Mouse (Mus musculus): ENCODE measurements around the gene Gm12248. TPM values are rescaled to one million over a fixed set of nuclear protein-coding genes. Genes with fewer than 3 reads are reported as not detected.
"Not testable (repeated sequence)": the region's sequence is repeated elsewhere in the genome, so short reads cannot be mapped to it uniquely, and the experiment has no call there.

Gene Gm12248
- polyA plus RNA-seq, 1 experiment, result not detected

DNA sequence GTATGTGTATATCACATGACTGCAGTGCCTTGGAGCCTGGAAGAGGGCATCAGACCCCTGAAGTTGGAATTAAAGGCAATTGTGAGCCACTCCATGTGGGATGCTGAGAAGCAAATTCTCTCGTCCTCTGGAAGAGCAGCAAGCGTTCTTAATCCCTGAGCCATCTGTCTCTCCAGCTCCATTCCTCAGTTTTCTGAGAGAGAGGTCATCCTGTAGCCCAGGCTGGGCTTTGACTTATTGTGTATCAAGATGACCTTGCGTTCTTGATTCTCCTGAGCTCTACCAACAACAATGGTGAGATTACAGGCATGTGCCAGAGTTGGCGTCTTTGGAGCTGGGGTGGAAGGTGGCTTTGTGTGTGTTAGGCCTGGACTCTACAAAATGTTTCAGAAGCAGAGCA lies 1.8 kb upstream of the Gm12248 start:
- 60% methylated on average over 4 of the region's 4 CpGs for WGBS
- TF ChIP-seq CTCF (IDR thresholded peaks at IDR 0.05; ENCODE audit: borderline replicate concordance, insufficient read depth, low read depth, low read length), result no peak
- H3K4me3 ChIP-seq (replicated peaks; ENCODE audit: insufficient read depth, low read depth, low read length), result no peak overlapping the region
- H3K4me1 ChIP-seq (ENCODE audit: control insufficient read depth, insufficient read depth, low read length), result peaks cover 8% of the 10 kb centered on the region; the same call in 1 of the 2 replicates
- H3K27me3 ChIP-seq (ENCODE audit: control insufficient read depth, insufficient read depth, low read length), result no peaks in the 10 kb centered on the region
- no peak for DNase-seq
- no peak overlapping the region for H3K27ac ChIP-seq (ENCODE audit: insufficient read depth, low read length)

DNA sequence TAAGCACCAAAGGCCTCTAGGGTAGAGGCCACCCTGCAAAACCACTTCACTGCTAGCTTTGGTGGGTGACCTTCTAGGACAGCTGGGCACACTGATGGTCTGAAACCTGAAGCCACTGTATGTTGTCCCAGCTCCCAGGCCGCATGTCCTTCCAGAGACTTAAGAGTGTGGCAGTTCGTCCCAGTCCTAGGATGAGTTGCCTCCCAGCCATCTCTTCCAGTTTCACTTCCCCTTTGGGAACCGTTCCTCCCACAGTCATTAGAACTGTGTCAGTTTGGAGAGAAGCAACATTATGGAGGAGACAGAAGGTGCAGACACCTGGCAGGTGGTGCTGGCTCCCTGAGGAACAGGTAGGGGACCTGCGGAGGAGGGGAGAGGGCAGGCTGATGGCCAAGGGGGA lies 393 bp downstream of the Gm12248 start:
- Histone ChIP-seq H3K4me3 (replicated peaks; ENCODE audit: insufficient read depth, low read depth, low read length) (no peak overlapping the region), H3K27ac (ENCODE audit: insufficient read depth, low read length) (peak overlapping the region; percentile 33; the same call in 1 of the 2 replicates), H3K4me1 (ENCODE audit: control insufficient read depth, insufficient read depth, low read length) (peaks cover 8% of the 10 kb centered on the region; the same call in 1 of the 2 replicates), H3K27me3 (ENCODE audit: control insufficient read depth, insufficient read depth, low read length) (no peaks in the 10 kb centered on the region)
- TF ChIP-seq POLR2A (IDR thresholded peaks at IDR 0.05; ENCODE audit: borderline replicate concordance, insufficient read depth, low read length), result no peak
- TF ChIP-seq CTCF (IDR thresholded peaks at IDR 0.05; ENCODE audit: borderline replicate concordance, insufficient read depth, low read depth, low read length), result no peak
- 49% methylated on average over 4 of the region's 4 CpGs for WGBS
- DNase-seq, result no peak

DNA sequence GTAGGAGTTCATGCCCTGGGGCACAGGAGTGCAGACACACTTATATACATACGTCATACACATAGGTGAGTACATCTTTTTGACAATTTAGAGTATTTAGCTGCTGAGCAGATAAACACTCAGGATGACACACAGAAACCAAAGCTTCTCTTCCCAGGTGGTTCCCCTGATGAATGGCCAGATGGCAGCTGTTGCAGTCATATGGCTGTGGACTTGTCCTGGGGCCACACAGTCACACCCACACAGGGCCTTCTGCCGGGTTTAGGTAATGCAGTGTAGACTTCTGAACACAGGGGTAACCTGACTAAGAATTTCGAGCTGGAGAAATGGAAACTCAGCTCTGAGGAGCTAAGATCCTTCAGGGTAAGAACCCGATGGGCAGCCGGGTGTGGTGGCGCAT lies 11.2 kb downstream of the Gm12248 start:
- Histone ChIP-seq H3K4me1 (ENCODE audit: control insufficient read depth, insufficient read depth, low read length) (no peaks in the 10 kb centered on the region), H3K27ac (ENCODE audit: insufficient read depth, low read length) (no peak overlapping the region), H3K27me3 (ENCODE audit: control insufficient read depth, insufficient read depth, low read length) (no peaks in the 10 kb centered on the region), H3K4me3 (replicated peaks; ENCODE audit: insufficient read depth, low read depth, low read length) (no peak overlapping the region)
- WGBS, result 56% methylated on average over 6 of the region's 6 CpGs
- DNase-seq, result peak; percentile 61 to 76
- TF ChIP-seq POLR2A (IDR thresholded peaks at IDR 0.05; ENCODE audit: borderline replicate concordance, insufficient read depth, low read length) (no peak), CTCF (IDR thresholded peaks at IDR 0.05; ENCODE audit: borderline replicate concordance, insufficient read depth, low read depth, low read length) (no peak)

DNA sequence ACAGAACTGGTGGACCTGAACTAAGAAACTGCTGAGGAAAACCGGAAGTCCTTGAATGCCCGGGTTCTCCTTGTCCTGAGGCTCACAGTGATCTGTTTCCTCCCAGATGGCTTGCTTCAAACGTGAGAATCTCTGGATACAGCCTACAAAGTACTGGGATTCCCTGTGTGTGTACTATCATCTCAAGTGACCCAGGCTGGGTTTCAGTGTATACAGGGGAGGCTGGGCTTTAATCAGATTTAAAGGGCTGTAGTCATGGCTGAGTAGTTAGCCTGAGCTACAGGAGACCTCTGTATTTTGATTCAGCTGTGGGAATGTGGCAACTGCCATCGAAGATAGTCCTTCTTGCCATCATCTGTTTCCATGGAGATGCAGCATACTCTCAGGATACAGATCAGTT lies 15.7 kb downstream of the Gm12248 start:
- no peak overlapping the region for H3K4me3 ChIP-seq (replicated peaks; ENCODE audit: insufficient read depth, low read depth, low read length)
- no peaks in the 10 kb centered on the region for H3K27me3 ChIP-seq (ENCODE audit: control insufficient read depth, insufficient read depth, low read length)
- no peak for DNase-seq
- TF ChIP-seq POLR2A (IDR thresholded peaks at IDR 0.05; ENCODE audit: borderline replicate concordance, insufficient read depth, low read length) (no peak), CTCF (IDR thresholded peaks at IDR 0.05; ENCODE audit: borderline replicate concordance, insufficient read depth, low read depth, low read length) (no peak)
- WGBS, result 63% methylated on average over 4 of the region's 4 CpGs
- H3K4me1 ChIP-seq (ENCODE audit: control insufficient read depth, insufficient read depth, low read length), result no peaks in the 10 kb centered on the region
- H3K27ac ChIP-seq (ENCODE audit: insufficient read depth, low read length), result no peak overlapping the region

DNA sequence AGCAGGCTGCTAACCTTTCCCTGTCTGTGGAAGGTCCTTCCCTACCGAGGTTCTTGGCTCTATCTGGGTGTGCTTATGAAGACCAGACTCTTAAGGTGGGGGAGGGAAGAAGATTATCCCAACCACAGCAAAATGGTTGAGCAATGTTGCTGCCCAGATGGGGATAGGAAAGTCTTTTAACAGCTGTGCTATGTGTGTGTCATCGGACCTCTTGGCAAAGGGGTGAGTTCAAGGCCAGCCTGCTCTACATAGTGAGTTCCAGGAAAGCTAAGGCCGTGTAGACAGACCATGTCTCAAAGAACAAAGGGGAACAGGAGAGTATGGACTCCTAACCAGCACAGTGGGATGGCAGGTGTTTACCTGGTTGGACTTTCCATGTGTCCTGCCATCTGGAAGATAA lies 20.0 kb downstream of the Gm12248 start:
- Histone ChIP-seq H3K27me3 (ENCODE audit: control insufficient read depth, insufficient read depth, low read length) (no peaks in the 10 kb centered on the region), H3K4me3 (replicated peaks; ENCODE audit: insufficient read depth, low read depth, low read length) (no peak overlapping the region), H3K4me1 (ENCODE audit: control insufficient read depth, insufficient read depth, low read length) (peaks cover 10% of the 10 kb centered on the region), H3K27ac (ENCODE audit: insufficient read depth, low read length) (no peak overlapping the region)
- no peak for DNase-seq
- TF ChIP-seq POLR2A (IDR thresholded peaks at IDR 0.05; ENCODE audit: borderline replicate concordance, insufficient read depth, low read length) (no peak), CTCF (IDR thresholded peaks at IDR 0.05; ENCODE audit: borderline replicate concordance, insufficient read depth, low read depth, low read length) (no peak)
- 78% methylated on average over 3 of the region's 3 CpGs for WGBS

DNA sequence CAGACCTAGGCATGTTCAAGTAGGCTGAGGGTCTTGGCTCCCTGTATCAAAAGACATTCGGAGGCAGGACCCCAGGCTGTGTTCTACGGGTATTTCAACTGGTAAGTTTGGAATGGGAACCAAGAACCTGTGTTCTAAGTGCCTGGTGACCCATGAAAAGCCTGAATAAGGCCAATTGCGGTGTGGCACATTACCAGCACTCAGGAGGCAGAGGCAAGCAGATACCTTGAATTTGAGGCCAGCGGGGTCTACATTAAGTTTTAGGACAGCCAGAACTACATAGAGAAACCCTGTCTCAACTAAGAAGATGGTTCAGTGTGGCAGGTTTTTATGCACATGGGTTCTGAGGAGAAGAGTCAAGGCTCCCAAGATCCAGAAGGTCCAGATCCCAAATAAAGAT lies 27.9 kb downstream of the Gm12248 start:
- 89% methylated on average over 4 of the region's 4 CpGs for WGBS
- Histone ChIP-seq H3K4me3 (replicated peaks; ENCODE audit: insufficient read depth, low read depth, low read length) (no peak overlapping the region), H3K27me3 (ENCODE audit: control insufficient read depth, insufficient read depth, low read length) (no peaks in the 10 kb centered on the region), H3K27ac (ENCODE audit: insufficient read depth, low read length) (no peak overlapping the region), H3K4me1 (ENCODE audit: control insufficient read depth, insufficient read depth, low read length) (peaks cover 53% of the 10 kb centered on the region)
- TF ChIP-seq CTCF (IDR thresholded peaks at IDR 0.05; ENCODE audit: borderline replicate concordance, insufficient read depth, low read depth, low read length) (no peak), POLR2A (IDR thresholded peaks at IDR 0.05; ENCODE audit: borderline replicate concordance, insufficient read depth, low read length) (no peak)
- DNase-seq, result no peak

DNA sequence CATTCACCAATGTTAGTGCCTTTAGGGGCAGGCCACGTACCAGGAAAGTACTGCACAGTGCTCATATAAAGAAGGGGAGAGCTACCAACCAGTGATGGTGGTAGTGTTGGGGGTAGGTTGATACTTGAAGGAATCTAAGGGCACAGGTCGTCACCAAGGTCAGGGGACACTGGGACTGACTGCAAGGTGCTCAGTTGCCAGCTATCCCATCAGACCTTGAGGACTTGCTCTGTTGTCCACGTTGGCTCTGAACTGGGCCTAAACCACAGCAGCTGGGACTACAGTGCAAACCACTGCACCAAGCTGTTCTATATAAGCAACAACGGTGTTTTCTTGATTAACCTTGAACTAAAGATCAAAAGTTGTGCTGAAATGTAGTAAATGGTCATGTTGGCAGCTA lies 30.3 kb downstream of the Gm12248 start:
- Histone ChIP-seq H3K4me1 (ENCODE audit: control insufficient read depth, insufficient read depth, low read length) (peaks cover 43% of the 10 kb centered on the region), H3K27me3 (ENCODE audit: control insufficient read depth, insufficient read depth, low read length) (no peaks in the 10 kb centered on the region), H3K4me3 (replicated peaks; ENCODE audit: insufficient read depth, low read depth, low read length) (no peak overlapping the region), H3K27ac (ENCODE audit: insufficient read depth, low read length) (no peak overlapping the region)
- 92% methylated on average over 4 of the region's 4 CpGs for WGBS
- TF ChIP-seq POLR2A (IDR thresholded peaks at IDR 0.05; ENCODE audit: borderline replicate concordance, insufficient read depth, low read length) (no peak), CTCF (IDR thresholded peaks at IDR 0.05; ENCODE audit: borderline replicate concordance, insufficient read depth, low read depth, low read length) (no peak)
- no peak for DNase-seq

DNA sequence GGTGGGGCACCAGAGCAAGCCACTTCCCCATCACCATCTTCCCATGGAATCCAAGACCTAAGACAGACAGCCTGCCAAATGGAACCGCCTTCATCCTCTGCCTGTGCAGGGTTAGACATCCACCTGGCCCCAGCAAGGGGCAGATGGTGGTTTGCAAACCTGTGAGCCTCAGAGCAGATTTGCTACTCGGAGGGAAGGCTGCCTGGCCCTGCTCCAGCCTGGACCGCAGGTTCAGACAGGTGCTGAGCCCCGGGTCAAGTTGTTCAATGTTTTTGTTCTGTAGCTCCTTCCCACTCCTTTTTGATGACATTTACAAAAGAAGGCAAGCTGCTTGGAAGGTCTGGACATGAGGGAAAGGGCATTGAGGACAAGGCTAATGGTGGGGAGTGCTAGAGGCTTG lies 31.7 kb downstream of the Gm12248 start:
- H3K4me1 ChIP-seq (ENCODE audit: control insufficient read depth, insufficient read depth, low read length), result peaks cover 37% of the 10 kb centered on the region
- WGBS, result 13% methylated on average over 3 of the region's 4 CpGs
- H3K4me3 ChIP-seq (replicated peaks; ENCODE audit: insufficient read depth, low read depth, low read length); H3K27me3 ChIP-seq (ENCODE audit: control insufficient read depth, insufficient read depth, low read length): not testable (repeated sequence)
- DNase-seq, result peak; percentile 76 to 82
- H3K27ac ChIP-seq (ENCODE audit: insufficient read depth, low read length), result 0 out of 2 replicates have a peak overlapping the region, but pooled peaks have one; percentile 73

DNA sequence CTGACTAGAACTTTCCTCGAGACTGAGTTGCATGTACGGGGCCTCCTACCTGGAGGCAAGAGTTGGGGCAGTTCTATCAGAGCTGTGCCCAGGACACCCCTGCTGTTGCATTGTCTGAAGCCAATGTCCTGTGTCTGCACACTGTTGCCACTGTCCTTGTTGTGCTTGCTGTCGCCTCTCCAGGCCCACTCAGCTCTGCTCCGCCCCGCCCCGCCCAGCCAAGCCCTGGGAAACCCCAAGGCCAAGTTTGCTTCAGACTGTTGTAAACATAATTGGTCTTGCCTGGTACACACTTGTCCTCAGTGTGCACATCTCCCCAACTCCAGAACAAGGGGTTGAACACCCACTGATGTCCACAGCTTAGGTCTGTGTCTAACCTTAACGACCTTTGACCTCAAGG lies 33.2 kb downstream of the Gm12248 start:
- H3K4me1 ChIP-seq (ENCODE audit: control insufficient read depth, insufficient read depth, low read length), result peaks cover 23% of the 10 kb centered on the region
- not testable (repeated sequence) for H3K27ac ChIP-seq (ENCODE audit: insufficient read depth, low read length); H3K4me3 ChIP-seq (replicated peaks; ENCODE audit: insufficient read depth, low read depth, low read length); H3K27me3 ChIP-seq (ENCODE audit: control insufficient read depth, insufficient read depth, low read length); DNase-seq
- WGBS, result 82% methylated on average over 7 of the region's 7 CpGs

All from cerebellum, adult 2 months (tissue).